Mouse (Mus musculus) heart, adult 2 months (tissue): ENCODE measurements at regions not wholly inside any gene's neighbourhood (a gene's known extent, or its start where the extent isn't known, plus 50 kb on each side); places are given as distances from the start of the nearest gene placed in this dataset.
"Not testable (repeated sequence)": the region's sequence is repeated elsewhere in the genome, so short reads cannot be mapped to it uniquely, and the experiment has no call there.

Experiments
- DNase-seq, 2 experiments: peaks; one replicate each; pipeline ENCODE4 v3.0.0; 2021
- H3K27ac ChIP-seq: fragments of 200-600 bp; 2 replicates; pipeline ENCODE4 v1.8.1; 2022
- H3K27me3 ChIP-seq: fragments of 200-500 bp; 2 replicates; pipeline ENCODE4 v1.6.1; 2012; ENCODE audit warnings: mild to moderate bottlenecking, low read length, inconsistent platforms, mixed read lengths; ENCODE audit not compliant: control insufficient read depth, insufficient read depth
- H3K36me3 ChIP-seq: fragments of 200-500 bp; 2 replicates; pipeline ENCODE4 v1.6.1; 2012; ENCODE audit warnings: low read length, inconsistent platforms; ENCODE audit not compliant: control insufficient read depth, insufficient read depth
- H3K4me1 ChIP-seq: fragments of 200-500 bp; 2 replicates; pipeline ENCODE4 v1.6.1; 2011; ENCODE audit warnings: low read length; ENCODE audit not compliant: control insufficient read depth, insufficient read depth
- H3K4me3 ChIP-seq: fragments of 200-600 bp; 2 replicates; pipeline ENCODE4 v1.8.1; 2022
- H3K79me2 ChIP-seq: fragments of 200-500 bp; replicated peaks from 2 replicates; pipeline ENCODE4 v1.6.1; 2012; ENCODE audit warnings: mild to moderate bottlenecking, inconsistent platforms, low read length, moderate library complexity, mixed read lengths; ENCODE audit not compliant: control insufficient read depth, insufficient read depth
- H3K9ac ChIP-seq: fragments of 200-500 bp; 2 replicates; pipeline ENCODE4 v1.6.1; 2012; ENCODE audit warnings: low read depth, mild to moderate bottlenecking, control low read depth, inconsistent platforms, low read length, mixed read lengths
- CTCF ChIP-seq: fragments of 200-600 bp; IDR thresholded peaks from 2 replicates; pipeline ENCODE4 v1.8.1; 2022; ENCODE audit warnings: antibody characterized with exemption, mild to moderate bottlenecking, moderate library complexity
- EP300 ChIP-seq: fragments of 200-500 bp; IDR thresholded peaks from 2 replicates; pipeline ENCODE4 v1.6.1; 2011; ENCODE audit warnings: low read depth, low read length, control low read depth; ENCODE audit not compliant: insufficient read depth
- POLR2A ChIP-seq: fragments of 200-500 bp; IDR thresholded peaks from 2 replicates; pipeline ENCODE4 v1.6.1; 2011; ENCODE audit warnings: mild to moderate bottlenecking, low read depth, low read length, control low read depth; ENCODE audit not compliant: insufficient read depth
- WGBS: fragments of 180-500 bp; shearing (Covaris S2); methylation state at CpG from one replicate; pipeline ENCODE4 v1.1.7; 2018; 5-methylcytosine and 5-hydroxymethylcytosine counted together
- intact Hi-C: fragments of 180-260 bp; cut with DNase I; formaldehyde crosslinking; loops from one replicate; pipeline ENCODE4 v1.15.1; 2025

DNA sequence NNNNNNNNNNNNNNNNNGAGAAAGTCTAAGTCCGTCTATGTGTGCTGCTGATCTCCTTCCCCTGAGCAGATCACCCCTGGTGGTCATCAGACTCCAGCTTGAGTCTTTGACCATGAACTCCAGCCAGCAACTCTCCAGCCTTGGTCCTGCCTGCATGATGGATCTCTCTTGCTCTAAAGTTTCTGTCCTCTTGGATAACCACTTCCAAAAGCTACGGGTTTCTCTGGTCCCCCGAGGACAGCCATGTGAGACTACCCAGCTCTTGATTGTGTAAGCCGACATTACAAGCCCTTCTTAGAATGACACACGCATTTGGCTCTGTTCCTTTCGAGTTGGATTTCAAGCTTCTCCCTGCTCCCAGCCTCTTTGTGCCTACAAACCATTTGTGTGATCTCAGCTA, 66.4 kb upstream of the Lrpprc start:
- H3K9ac ChIP-seq: no peak overlapping the region
- intact Hi-C loops: no loop called here

DNA sequence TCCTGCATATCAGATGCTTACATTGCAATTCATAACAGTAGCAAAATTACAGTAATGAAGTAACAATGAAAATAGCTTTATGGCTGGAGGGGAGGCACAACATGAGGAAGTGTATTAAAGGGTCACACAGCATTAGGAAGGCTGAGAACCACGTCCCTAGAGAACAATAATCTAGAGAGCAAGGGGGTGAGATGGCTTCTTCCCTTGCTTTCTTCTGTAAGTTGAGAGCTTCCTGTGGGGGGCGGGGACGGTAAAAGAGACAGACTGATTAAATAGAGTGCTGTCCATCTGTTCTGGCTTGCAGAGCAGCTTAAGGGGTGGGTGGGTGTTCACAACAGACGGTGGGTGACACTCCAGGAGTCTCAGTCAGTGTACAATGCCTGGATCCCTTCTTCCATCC, 68.2 kb upstream of the Lrpprc start:
- WGBS: 33% methylated on average over 4 of the region's 4 CpGs
- H3K79me2 ChIP-seq: no peaks in the 10 kb centered on the region
- H3K4me1 ChIP-seq: no peaks in the 10 kb centered on the region
- no peak overlapping the region for H3K27ac ChIP-seq
- intact Hi-C loops: no loop called here
- TF ChIP-seq EP300 (no peak), POLR2A (no peak), CTCF (no peak)
- no peaks in the 10 kb centered on the region for H3K27me3 ChIP-seq
- no peaks in the 10 kb centered on the region for H3K36me3 ChIP-seq
- no peak overlapping the region for H3K9ac ChIP-seq
- DNase-seq: no peak
- no peak overlapping the region for H3K4me3 ChIP-seq

More for the DNA sequence above, 66.4 kb upstream of the Lrpprc start:
- TF ChIP-seq EP300 (no peak), POLR2A (no peak), CTCF (no peak)
- Histone ChIP-seq H3K4me1 (no peaks in the 10 kb centered on the region), H3K79me2 (no peaks in the 10 kb centered on the region), H3K27me3 (no peaks in the 10 kb centered on the region), H3K4me3 (no peak overlapping the region), H3K36me3 (no peaks in the 10 kb centered on the region), H3K27ac (no peak overlapping the region)
- DNase-seq: no peak
- WGBS: 67% methylated on average over 6 of the region's 6 CpGs

DNA sequence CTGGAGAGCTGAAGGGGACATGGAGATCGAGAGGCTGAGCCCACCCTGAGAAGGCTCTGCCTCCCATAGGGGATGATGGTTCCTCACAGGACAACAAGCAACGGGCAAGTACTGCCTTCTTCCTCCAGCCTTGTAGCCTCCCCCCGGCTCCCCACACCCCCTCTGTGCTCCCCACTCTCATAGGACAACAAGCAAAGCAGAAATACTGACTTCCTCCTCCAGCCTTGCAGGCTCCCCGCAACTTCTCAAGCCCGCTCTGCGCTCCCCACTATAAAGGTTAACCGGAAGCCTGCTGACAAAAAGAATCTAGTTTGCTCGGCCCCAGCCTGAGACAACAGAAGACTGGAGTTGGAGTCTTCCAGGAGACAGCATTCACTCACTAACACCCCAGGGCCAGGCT, 69.3 kb upstream of the Lrpprc start:
- Histone ChIP-seq H3K27ac (no peak overlapping the region), H3K4me3 (no peak overlapping the region), H3K4me1 (no peaks in the 10 kb centered on the region), H3K27me3 (no peaks in the 10 kb centered on the region), H3K79me2 (no peaks in the 10 kb centered on the region), H3K36me3 (no peaks in the 10 kb centered on the region), H3K9ac (no peak overlapping the region)
- intact Hi-C loops: no loop called here
- DNase-seq: no peak
- 71% methylated on average over 8 of the region's 8 CpGs for WGBS
- TF ChIP-seq CTCF: no peak
- TF ChIP-seq POLR2A: no peak
- TF ChIP-seq EP300: no peak

DNA sequence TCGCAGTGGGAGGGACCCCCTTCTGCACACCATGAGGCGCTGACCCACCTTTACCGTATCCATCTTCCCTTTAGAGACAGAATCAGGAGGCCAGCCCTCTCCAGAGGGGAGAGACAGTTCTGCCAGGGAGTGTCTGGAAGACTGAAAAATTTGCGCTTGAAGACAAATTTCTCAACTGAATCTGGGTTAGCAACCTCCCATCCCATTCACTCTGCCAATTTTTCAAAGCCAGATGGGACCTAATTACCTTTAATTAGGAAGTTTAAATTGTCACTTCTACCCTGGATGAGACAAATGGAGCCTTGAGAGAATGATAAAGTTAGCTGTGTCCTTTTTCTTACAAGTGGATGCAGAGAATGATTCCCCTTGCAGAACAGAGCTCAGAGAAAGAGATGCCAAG, 70.2 kb upstream of the Lrpprc start:
- 79% methylated on average over 4 of the region's 4 CpGs for WGBS
- Histone ChIP-seq H3K27ac (no peak overlapping the region), H3K4me3 (no peak overlapping the region), H3K9ac (no peak overlapping the region), H3K79me2 (no peaks in the 10 kb centered on the region), H3K36me3 (no peaks in the 10 kb centered on the region), H3K4me1 (peaks cover 2% of the 10 kb centered on the region; the same call in 1 of the 2 replicates), H3K27me3 (no peaks in the 10 kb centered on the region)
- TF ChIP-seq POLR2A (no peak), CTCF (no peak), EP300 (no peak)
- no peak for DNase-seq
- intact Hi-C loops: no loop called here

DNA sequence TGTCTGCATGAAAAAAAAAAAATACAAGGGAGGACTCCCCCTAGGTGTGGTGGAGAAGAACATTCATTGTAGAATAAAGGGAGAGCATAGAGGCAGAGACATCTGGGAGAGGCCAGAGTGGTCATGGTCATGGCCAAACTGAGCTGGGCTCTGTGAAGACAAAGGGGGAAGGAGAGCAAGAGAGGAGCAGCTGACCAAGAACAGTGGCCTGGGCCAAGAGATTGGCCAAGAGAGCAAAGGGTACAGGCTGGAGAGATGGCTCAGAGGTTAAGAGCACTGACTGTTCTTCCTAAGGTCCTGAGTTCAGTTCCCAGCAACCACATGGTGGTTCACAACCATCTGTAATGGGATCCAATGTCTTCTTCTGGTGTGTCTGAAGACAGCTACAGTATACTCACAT, 73.6 kb upstream of the Lrpprc start:
- intact Hi-C loops, H3K9ac ChIP-seq: not testable (repeated sequence)

DNA sequence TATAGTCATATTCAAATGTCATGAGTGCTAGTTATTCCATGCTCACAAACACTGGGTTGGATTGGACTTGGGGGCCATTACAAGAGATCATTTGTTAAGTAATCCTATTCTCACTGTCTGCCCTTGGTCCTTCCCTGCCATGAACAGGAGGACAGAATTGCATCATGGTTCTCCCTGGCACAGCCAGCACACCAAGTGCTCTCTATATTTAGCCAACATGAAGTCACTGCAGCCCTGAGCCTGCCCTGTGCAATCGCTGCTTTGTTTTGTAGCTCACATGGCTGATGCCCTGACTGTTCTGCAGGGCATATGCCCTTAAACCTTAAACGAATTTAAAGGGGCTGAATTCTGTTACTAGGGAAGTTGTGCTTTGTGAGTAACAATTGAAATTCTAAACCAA, 74.6 kb upstream of the Lrpprc start:
- TF ChIP-seq POLR2A: 0 out of 2 replicates have a peak, but pooled peaks have one; percentile 30
- no peak for TF ChIP-seq CTCF
- peak; percentile 93 for TF ChIP-seq EP300
- Histone ChIP-seq H3K79me2 (no peaks in the 10 kb centered on the region), H3K27me3 (no peaks in the 10 kb centered on the region), H3K4me3 (no peak overlapping the region), H3K9ac (no peak overlapping the region), H3K36me3 (no peaks in the 10 kb centered on the region), H3K27ac (peak overlapping the region; percentile 90), H3K4me1 (peaks cover 2% of the 10 kb centered on the region; the same call in 1 of the 2 replicates)
- peak in 1 of 2 experiments; percentile 75 for DNase-seq
- 24% methylated on average over 2 of the region's 2 CpGs for WGBS
- intact Hi-C loops: no loop called here

More for the DNA sequence above, 73.6 kb upstream of the Lrpprc start:
- not testable (repeated sequence) for H3K27me3 ChIP-seq, H3K27ac ChIP-seq, H3K4me3 ChIP-seq, H3K36me3 ChIP-seq, H3K4me1 ChIP-seq, DNase-seq, H3K79me2 ChIP-seq

DNA sequence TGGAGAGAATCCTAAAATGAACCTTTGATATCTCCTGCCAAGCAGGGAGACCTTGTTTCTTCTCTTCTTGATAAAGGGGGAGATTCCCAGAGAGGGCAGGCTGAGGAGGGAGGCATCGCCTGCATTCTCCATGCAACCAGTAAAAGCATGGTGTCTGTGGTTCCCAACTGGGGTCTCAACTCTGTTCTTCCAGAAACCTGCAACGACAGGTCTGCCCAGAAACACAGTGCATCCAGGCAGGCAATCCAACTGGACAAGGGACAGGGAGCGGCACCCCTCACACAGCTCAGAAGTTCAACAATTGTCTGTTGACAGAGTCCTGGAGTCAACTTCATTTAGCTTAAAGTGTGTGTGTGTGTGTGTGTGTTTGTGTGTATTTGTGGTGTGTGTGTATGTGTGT, 75.0 kb upstream of the Lrpprc start:
- Histone ChIP-seq H3K4me1 (peaks cover 2% of the 10 kb centered on the region; the same call in 1 of the 2 replicates), H3K4me3 (no peak overlapping the region), H3K9ac (peak overlapping the region; percentile 9; the same call in 1 of the 2 replicates), H3K36me3 (no peaks in the 10 kb centered on the region), H3K27ac (peak overlapping the region; percentile 90), H3K27me3 (no peaks in the 10 kb centered on the region), H3K79me2 (no peaks in the 10 kb centered on the region)
- TF ChIP-seq POLR2A (no peak), EP300 (no peak), CTCF (no peak)
- intact Hi-C loops: no loop called here
- 56% methylated on average over 3 of the region's 3 CpGs for WGBS
- DNase-seq: no peak
